Mouse (Mus musculus) heart, embryonic 14.5 days (tissue): ENCODE measurements around the gene Epas1. TPM values are rescaled to one million over a fixed set of nuclear protein-coding genes. Genes with fewer than 3 reads are reported as not detected.

Source experiments
- ATAC-seq: fragments of 200-750 bp; cut with Nextera tagmentation; 2 replicates; pipeline ENCODE4 v1.8.0; 2017; ENCODE audit warnings: low read depth, moderate TSS enrichment; ENCODE audit not compliant: insufficient number of reproducible peaks, insufficient read depth, low FRiP score
- H3K27ac ChIP-seq, 2 experiments: fragments of 200-500 bp in 1 of 2; fragments of 300-500 bp in 1 of 2; sonication (generic) in 1 of 2; replicated peaks in 1 of 2; 2 replicates each; pipeline ENCODE4 v1.5.1; 2012 to 2014; ENCODE audit warnings: low read depth in 2 of 2, low read length in 2 of 2, control low read depth in 1 of 2, mild to moderate bottlenecking in 1 of 2, mixed read lengths in 1 of 2; ENCODE audit not compliant: control insufficient read depth in 1 of 2, insufficient read depth in 1 of 2
- H3K27me3 ChIP-seq: fragments of 300-500 bp; sonication (generic); 2 replicates; pipeline ENCODE4 v1.6.1; 2014; ENCODE audit warnings: mild to moderate bottlenecking, low read length, control low read depth; ENCODE audit not compliant: control insufficient read depth, insufficient read depth
- H3K36me3 ChIP-seq: fragments of 300-500 bp; sonication (generic); 2 replicates; pipeline ENCODE4 v1.6.1; 2014; ENCODE audit warnings: mild to moderate bottlenecking, control low read depth, low read length, mixed read lengths; ENCODE audit not compliant: control insufficient read depth, insufficient read depth
- H3K4me1 ChIP-seq, 2 experiments: fragments of 200-500 bp in 1 of 2; fragments of 300-500 bp in 1 of 2; sonication (generic) in 1 of 2; 2 replicates each; pipeline ENCODE4 v1.6.1; 2012 to 2014; ENCODE audit warnings: low read length in 2 of 2, control low read depth in 1 of 2, mixed read lengths in 1 of 2; ENCODE audit not compliant: control insufficient read depth in 2 of 2, insufficient read depth in 2 of 2
- H3K4me2 ChIP-seq: fragments of 300-500 bp; sonication (generic); 2 replicates; pipeline ENCODE4 v1.6.1; 2014; ENCODE audit warnings: mild to moderate bottlenecking, low read length
- H3K4me3 ChIP-seq, 2 experiments: fragments of 200-500 bp in 1 of 2; fragments of 300-500 bp in 1 of 2; sonication (generic) in 1 of 2; 2 replicates each; pipeline ENCODE4 v1.5.1; 2012 to 2014; ENCODE audit warnings: low read length in 2 of 2, mild to moderate bottlenecking in 2 of 2, control low read depth in 1 of 2, low read depth in 1 of 2, moderate library complexity in 1 of 2; ENCODE audit not compliant: control insufficient read depth in 1 of 2, insufficient read depth in 1 of 2
- H3K9ac ChIP-seq: fragments of 300-500 bp; sonication (generic); 2 replicates; pipeline ENCODE4 v1.6.1; 2014; ENCODE audit warnings: mild to moderate bottlenecking, low read length
- H3K9me3 ChIP-seq: fragments of 300-500 bp; sonication (generic); 2 replicates; pipeline ENCODE4 v1.6.1; 2016; ENCODE audit warnings: low read length, control low read depth; ENCODE audit not compliant: control insufficient read depth
- WGBS: fragments of 180-500 bp; shearing (Covaris S2); extraction: QIAGEN DNeasy Blood & Tissue Kit; methylation state at CpG from one replicate; pipeline ENCODE4 v1.1.7; 2014; 5-methylcytosine and 5-hydroxymethylcytosine counted together
- polyA plus RNA-seq: library from polyadenylated mRNA; unstranded; fragments of >200 nt; fragmentation: Nextera tagmentation; extraction: Ambion mirVana; gene quantifications from 2 replicates; pipeline ENCODE4 v1.2.1, GENCODE M21; 2014

The Epas1 gene
- polyA plus RNA-seq, 1 experiment from 2014 or later: 13.7 TPM

GRCm38 (mm10) chr17:86738477-86738876, 15.0 kb upstream of the Epas1 start:
- H3K27ac ChIP-seq: no peak overlapping the region
- H3K27me3 ChIP-seq: no peaks in the 10 kb centered on the region
- no peaks in the 10 kb centered on the region for H3K36me3 ChIP-seq
- WGBS: 67% methylated on average over 6 of the region's 6 CpGs
- H3K4me1 ChIP-seq: no peaks in the 10 kb centered on the region
- no peak overlapping the region for H3K4me2 ChIP-seq
- no peak overlapping the region for H3K4me3 ChIP-seq
- H3K9ac ChIP-seq: no peak overlapping the region
- H3K9me3 ChIP-seq: no peaks in the 10 kb centered on the region
- ATAC-seq: no peak

GRCm38 (mm10) chr17:86743351-86743941, 10.1 kb upstream of the Epas1 start:
- no peak overlapping the region for H3K9ac ChIP-seq
- H3K9me3 ChIP-seq: no peaks in the 10 kb centered on the region
- WGBS: 78% methylated on average over 7 of the region's 7 CpGs
- H3K27me3 ChIP-seq: no peaks in the 10 kb centered on the region
- H3K36me3 ChIP-seq: no peaks in the 10 kb centered on the region
- no peak overlapping the region for H3K27ac ChIP-seq
- H3K4me3 ChIP-seq: no peak overlapping the region
- no peak overlapping the region for H3K4me2 ChIP-seq
- H3K4me1 ChIP-seq: peaks cover 0 to 4% of the 10 kb centered on the region in 2 experiments; a peak in 2 of 4 replicates
- ATAC-seq: no peak

GRCm38 (mm10) chr17:86744943-86745342, 8.6 kb upstream of the Epas1 start:
- H3K9ac ChIP-seq: no peak overlapping the region
- H3K9me3 ChIP-seq: no peaks in the 10 kb centered on the region
- H3K27me3 ChIP-seq: no peaks in the 10 kb centered on the region
- no peak for ATAC-seq
- H3K36me3 ChIP-seq: no peaks in the 10 kb centered on the region
- H3K4me3 ChIP-seq: no peak overlapping the region
- WGBS: 36% methylated on average over 6 of the region's 6 CpGs
- H3K27ac ChIP-seq: no peak overlapping the region
- no peak overlapping the region for H3K4me2 ChIP-seq
- H3K4me1 ChIP-seq: peaks cover 0 to 4% of the 10 kb centered on the region in 2 experiments; a peak in 2 of 4 replicates

- H3K27me3 ChIP-seq: peaks cover 11% of the 10 kb centered on the region
- 77% methylated on average over 10 of the region's 10 CpGs for WGBS
- H3K4me1 ChIP-seq: peaks cover 10 to 11% of the 10 kb centered on the region in 2 experiments
- ATAC-seq: no peak
- no peak overlapping the region for H3K9ac ChIP-seq
- no peak overlapping the region for H3K27ac ChIP-seq
- H3K36me3 ChIP-seq: no peaks in the 10 kb centered on the region
- no peak overlapping the region for H3K4me2 ChIP-seq
- no peaks in the 10 kb centered on the region for H3K9me3 ChIP-seq
- no peak overlapping the region for H3K4me3 ChIP-seq
These were observed 2.1 kb upstream of the Epas1 start for GRCm38 (mm10) chr17:86751373-86751871.

- WGBS: under 1% methylated on average over 55 of the region's 55 CpGs
- Histone ChIP-seq H3K36me3 (no peaks in the 10 kb centered on the region), H3K9ac (peak overlapping the region; percentile 79), H3K4me2 (peak overlapping the region; percentile 96), H3K27me3 (peaks cover 15% of the 10 kb centered on the region), H3K27ac (peak overlapping the region in 1 of 2 experiments; percentile 53; a peak in 1 of 4 replicates), H3K4me1 (peaks cover 10 to 11% of the 10 kb centered on the region in 2 experiments), H3K9me3 (no peaks in the 10 kb centered on the region), H3K4me3 (peak overlapping the region; percentile 63 to 90)
- ATAC-seq: peak; percentile 58; the same call in 1 of the 2 replicates
These were observed 668 bp downstream of the Epas1 start for GRCm38 (mm10) chr17:86753931-86754805.

- WGBS: 1% methylated on average over 52 of the region's 52 CpGs
- H3K27ac ChIP-seq: peak overlapping the region in 1 of 2 experiments; percentile 24; a peak in 1 of 4 replicates
- peak overlapping the region; percentile 63 to 90 for H3K4me3 ChIP-seq
- H3K36me3 ChIP-seq: no peaks in the 10 kb centered on the region
- H3K27me3 ChIP-seq: peaks cover 15% of the 10 kb centered on the region
- peak overlapping the region; percentile 79 for H3K9ac ChIP-seq
- H3K9me3 ChIP-seq: no peaks in the 10 kb centered on the region
- peak overlapping the region; percentile 96 for H3K4me2 ChIP-seq
- no peak for ATAC-seq
- peaks cover 10 to 11% of the 10 kb centered on the region in 2 experiments for H3K4me1 ChIP-seq
These were observed 1.5 kb downstream of the Epas1 start for GRCm38 (mm10) chr17:86754806-86755571.

- Histone ChIP-seq H3K9ac (peak overlapping the region; percentile 79), H3K27me3 (peaks cover 15% of the 10 kb centered on the region), H3K4me1 (peaks cover 10 to 11% of the 10 kb centered on the region in 2 experiments), H3K9me3 (no peaks in the 10 kb centered on the region), H3K4me3 (peak overlapping the region; percentile 63 to 90), H3K27ac (0 out of 4 replicates have a peak overlapping the region, but pooled peaks of 1 of the 2 experiments have one; percentile 24), H3K4me2 (peak overlapping the region; percentile 96), H3K36me3 (no peaks in the 10 kb centered on the region)
- WGBS: 18% methylated on average over 11 of the region's 11 CpGs
- no peak for ATAC-seq
These were observed 2.2 kb downstream of the Epas1 start for GRCm38 (mm10) chr17:86755581-86756195.
